Mouse (Mus musculus) ES-E14 (cell line): ENCODE results near the gene Cfap299.

Experiments
- CHD2 ChIP-seq: IDR thresholded peaks from 2 replicates; pipeline ENCODE4 v1.6.1; 2014; ENCODE audit warnings: mild to moderate bottlenecking, low read depth, low read length, inconsistent platforms
- HCFC1 ChIP-seq: IDR thresholded peaks from 2 replicates; pipeline ENCODE4 v1.6.1; 2012; ENCODE audit warnings: low read length, inconsistent platforms, borderline replicate concordance; ENCODE audit not compliant: insufficient read depth

DNA sequence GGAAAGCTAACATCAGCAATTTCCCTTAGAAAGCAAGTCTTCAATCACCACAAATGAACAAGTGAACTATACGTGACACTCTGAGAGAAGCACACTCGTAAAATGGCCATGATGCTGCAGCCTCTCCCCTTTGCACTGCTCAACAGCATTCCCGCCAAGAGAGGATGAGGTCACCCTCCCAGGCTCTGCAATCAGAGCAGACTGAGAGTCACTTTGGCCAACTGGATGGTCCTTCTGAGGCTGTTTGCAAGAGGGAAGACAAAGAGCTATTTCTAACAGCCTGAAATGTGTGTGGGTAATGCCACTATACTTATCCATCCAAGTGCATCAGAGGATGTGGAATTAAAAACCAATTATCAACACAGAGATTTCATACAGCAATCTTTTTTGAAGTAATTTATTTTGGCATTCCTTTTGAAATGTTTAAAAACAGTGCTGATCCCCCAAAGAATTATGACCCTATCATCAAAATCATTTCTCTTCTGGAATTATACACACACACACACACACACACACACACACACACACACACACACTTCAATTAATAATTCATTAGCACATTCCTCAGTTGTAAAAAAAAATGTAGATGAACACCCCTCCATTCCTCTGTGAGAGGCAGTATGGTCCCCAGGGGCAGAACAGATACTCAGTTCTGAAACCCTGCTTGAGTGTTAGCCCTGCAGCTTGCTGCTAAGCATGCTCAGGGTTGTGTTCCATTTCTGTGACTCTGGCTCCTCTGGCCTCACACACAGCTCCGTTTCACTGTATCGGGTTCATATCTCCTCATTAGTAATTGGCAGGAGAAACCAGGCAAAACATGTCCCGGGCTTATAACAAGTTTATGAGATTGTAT, 403.3 kb downstream of the Cfap299 start:
- TF ChIP-seq CHD2, result no peak
- TF ChIP-seq HCFC1, result no peak
